9 mouse cellular contexts compared by ENCODE assay signal in the genomic region with DNA sequence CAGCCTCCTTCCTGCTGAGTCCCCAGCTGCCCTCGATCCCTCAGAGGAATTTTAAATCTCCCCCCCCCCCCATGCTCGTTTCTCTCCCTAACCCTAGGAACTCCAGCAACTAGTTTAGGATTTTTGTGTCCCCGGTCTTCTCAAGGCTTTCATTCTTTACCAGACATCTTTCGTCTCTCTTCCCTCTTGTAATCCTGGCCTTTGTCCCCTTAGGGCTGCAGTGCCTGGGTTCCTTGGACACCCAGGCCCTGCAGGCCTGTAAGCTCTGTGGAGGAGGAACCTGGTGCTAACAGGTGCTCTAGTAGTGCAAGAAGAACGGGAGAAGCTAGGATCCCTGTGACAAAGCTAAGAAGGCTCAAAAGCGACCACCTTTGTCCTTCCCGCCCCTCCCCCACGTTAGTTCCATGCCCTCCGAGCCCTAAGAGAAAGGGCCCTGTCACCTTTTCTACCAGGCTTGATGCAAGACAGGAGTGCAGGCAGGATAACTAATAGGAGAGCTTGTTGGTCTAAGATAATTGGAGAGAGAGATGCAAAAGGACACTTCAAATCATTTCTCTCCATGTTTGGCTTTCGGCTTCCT. TPM values are rescaled to one million over a fixed set of nuclear protein-coding genes. Genes with fewer than 3 reads are reported as not detected.
A peak's percentile ranks its signal among the peaks of the same experiment; 100 is the strongest.
DNase-seq lines count a peak whose midpoint lies in the region; ATAC-seq and TF ChIP-seq lines count a peak whose summit lies in the region.
"Had no signal": no experiment of that assay in that cellular context is flagged by ENCODE, and none has a peak within 500 bp of the region (broad histone marks: within the 10 kb centered on the region; RNA-seq: fewer than 3 reads in every experiment).

No protein-coding gene starts in this region.

- H3K27me3 ChIP-seq in embryonic facial prominence, embryonic 12.5 days = 0 out of 2 replicates have a peak, but pooled peaks cover 6% of the 10 kb centered on the region
- no peaks in the 10 kb centered on the region for H3K27me3 ChIP-seq in hindbrain, postnatal 0 days (ENCODE audit: insufficient read depth, low read length)

- peak overlapping the region; percentile 73 for H3K9ac ChIP-seq in embryonic facial prominence, embryonic 12.5 days
- H3K9ac ChIP-seq in hindbrain, postnatal 0 days (replicated peaks; ENCODE audit: low read length) = peak overlapping the region; percentile 46

- H3K36me3 ChIP-seq in embryonic facial prominence, embryonic 12.5 days = no peaks in the 10 kb centered on the region
- no peaks in the 10 kb centered on the region for H3K36me3 ChIP-seq in hindbrain, postnatal 0 days (ENCODE audit: insufficient read depth, low read length)

- DNase-seq in kidney, postnatal 10 days = peak; percentile 10
- no peak for DNase-seq in kidney, adult 18-20 months
- DNase-seq in hindbrain, postnatal 0 days (ENCODE audit: low spot score) = no peak
- DNase-seq in neural tube, embryonic 10.5 days (ENCODE audit: extremely low spot score, low spot score) = peak; percentile 39
- DNase-seq in urinary bladder, postnatal 36 days (ENCODE audit: low spot score in 2 of 2) = no peak
- DNase-seq in adrenal gland, postnatal 36 days = no peak
- no peak for DNase-seq in frontal cortex, adult 2 months (ENCODE audit: extremely low spot score in 1 of 2, low spot score in 1 of 2)

- peak overlapping the region; percentile 91 for H3K27ac ChIP-seq in embryonic facial prominence, embryonic 12.5 days
- H3K27ac ChIP-seq in hindbrain, postnatal 0 days = peak overlapping the region; percentile 58; the same call in 1 of the 2 replicates

- WGBS in embryonic facial prominence, embryonic 12.5 days = 23% methylated on average over 10 of the region's 10 CpGs
- 37% methylated on average over 10 of the region's 10 CpGs for WGBS in hindbrain, postnatal 0 days

- peak overlapping the region; percentile 56 for H3K4me3 ChIP-seq in embryonic facial prominence, embryonic 12.5 days
- H3K4me3 ChIP-seq in hindbrain, postnatal 0 days (ENCODE audit: low read length) = peak overlapping the region; percentile 35

- no peaks in the 10 kb centered on the region for H3K9me3 ChIP-seq in embryonic facial prominence, embryonic 12.5 days
- no peaks in the 10 kb centered on the region for H3K9me3 ChIP-seq in hindbrain, postnatal 0 days (ENCODE audit: low read length)

- no peak for TF ChIP-seq CTCF in hindbrain, postnatal 0 days (IDR thresholded peaks at IDR 0.05; ENCODE audit: low read depth)

- H3K4me2 ChIP-seq in embryonic facial prominence, embryonic 12.5 days (replicated peaks) = peak overlapping the region; percentile 59
- peak overlapping the region; percentile 51 for H3K4me2 ChIP-seq in hindbrain, postnatal 0 days (ENCODE audit: low read depth, low read length)

- ATAC-seq in embryonic facial prominence, embryonic 12.5 days (ENCODE audit: insufficient number of reproducible peaks, insufficient read depth, low FRiP score, low TSS enrichment) = no peak
- ATAC-seq in hindbrain, postnatal 0 days = no peak

- H3K4me1 ChIP-seq in embryonic facial prominence, embryonic 12.5 days = 0 out of 2 replicates have a peak, but pooled peaks cover 7% of the 10 kb centered on the region
- no peaks in the 10 kb centered on the region for H3K4me1 ChIP-seq in hindbrain, postnatal 0 days (ENCODE audit: insufficient read depth, low read length)

RNA-seq across cellular contexts. Expression of gene Dlg3, which starts 10.2 kb away (rescaled TPM):
- 13.4 and 14.2 TPM in 2 replicates for polyA plus RNA-seq in embryonic facial prominence, embryonic 12.5 days (2016; fragmentation: Nextera tagmentation; extraction: Ambion mirVana)
- total RNA-seq in hindbrain, postnatal 0 days (2014; rRNA removed) = 35.5 and 39.9 TPM in 2 replicates
- 2.9 and 3.7 TPM in 2 replicates for polyA plus RNA-seq in hindbrain, postnatal 0 days (2015; fragmentation: Nextera tagmentation; extraction: Ambion mirVana)
- 10 to 100 TPM; 39.1 to 43.5 TPM for total RNA-seq in adrenal gland, postnatal 36 days (2021)
- polyA plus RNA-seq in frontal cortex, adult 2 months (2012; rRNA removed) = 102 TPM in 2 replicates

RNA-seq across cellular contexts. Expression of gene Gdpd2, which starts 48.1 kb away (rescaled TPM):
- polyA plus RNA-seq in embryonic facial prominence, embryonic 12.5 days (2016; fragmentation: Nextera tagmentation; extraction: Ambion mirVana) = 2.7 and 3.4 TPM in 2 replicates
- total RNA-seq in hindbrain, postnatal 0 days (2014; rRNA removed) = 31.8 and 46.5 TPM in 2 replicates
- 35.2 and 38.2 TPM in 2 replicates for polyA plus RNA-seq in hindbrain, postnatal 0 days (2015; fragmentation: Nextera tagmentation; extraction: Ambion mirVana)
- total RNA-seq in adrenal gland, postnatal 36 days (2021) = under 1 TPM; 0.23 TPM
- 12.4 and 13.1 TPM in 2 replicates for polyA plus RNA-seq in frontal cortex, adult 2 months (2012; rRNA removed)
- total RNA-seq: hematopoietic stem cell, adult 5-6 weeks had no signal

Comparison
In these comparisons a context has a peak if more than half of its experiments do, and no peak if none do; other contexts are left out.
1. DNase-seq: peak in kidney, postnatal 10 days (single experiment) and neural tube, embryonic 10.5 days (single experiment); none in kidney, adult 18-20 months (single experiment), hindbrain, postnatal 0 days (single experiment), urinary bladder, postnatal 36 days (0 of 2), adrenal gland, postnatal 36 days (0 of 2) and frontal cortex, adult 2 months (0 of 2).